Mouse (Mus musculus): ENCODE measurements around the gene Ism1. TPM values are rescaled to one million over a fixed set of nuclear protein-coding genes. Genes with fewer than 3 reads are reported as not detected.
A peak's percentile ranks its signal among the peaks of the same experiment; 100 is the strongest.

Ism1 gene
- total RNA-seq, 2 experiments from 2014 or later, result 4.4 to 6.2 TPM

DNA sequence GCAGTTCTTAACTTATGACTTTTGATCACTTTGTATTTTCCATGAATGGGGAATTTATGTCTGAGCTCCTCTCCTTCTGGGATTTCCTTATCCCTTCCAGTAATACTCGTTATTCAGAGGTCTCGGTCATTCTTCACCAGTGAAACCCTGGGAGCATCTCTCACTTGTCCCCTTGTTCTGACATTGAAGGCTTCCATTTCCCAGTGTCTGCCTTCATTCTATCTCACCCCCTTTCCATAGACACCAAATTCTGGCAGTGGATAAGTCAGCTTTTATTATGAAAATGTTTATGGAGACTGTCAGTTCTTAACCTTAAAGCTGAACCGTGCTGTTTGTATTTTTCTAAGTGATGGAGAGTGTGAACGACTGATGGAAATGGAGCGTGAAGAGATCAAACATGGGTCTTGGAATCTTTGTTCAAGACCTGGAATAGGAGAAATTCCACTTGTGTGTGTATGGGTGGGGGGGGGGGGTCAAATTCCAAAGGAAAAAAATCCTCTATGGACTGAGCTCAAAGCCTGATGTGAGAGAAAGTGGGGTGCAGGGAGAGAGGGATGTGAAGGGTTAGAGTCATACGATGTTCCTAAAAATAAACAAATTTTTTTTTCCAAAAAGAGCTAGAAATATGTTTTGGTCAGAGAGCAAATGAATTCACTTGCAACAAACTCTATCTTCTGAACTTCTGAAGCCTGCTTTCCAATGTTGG is 30.4 kb downstream of the Ism1 start:
- DNase-seq (ENCODE audit: extremely low spot score in 1 of 2, low spot score in 2 of 2), result no peak

DNA sequence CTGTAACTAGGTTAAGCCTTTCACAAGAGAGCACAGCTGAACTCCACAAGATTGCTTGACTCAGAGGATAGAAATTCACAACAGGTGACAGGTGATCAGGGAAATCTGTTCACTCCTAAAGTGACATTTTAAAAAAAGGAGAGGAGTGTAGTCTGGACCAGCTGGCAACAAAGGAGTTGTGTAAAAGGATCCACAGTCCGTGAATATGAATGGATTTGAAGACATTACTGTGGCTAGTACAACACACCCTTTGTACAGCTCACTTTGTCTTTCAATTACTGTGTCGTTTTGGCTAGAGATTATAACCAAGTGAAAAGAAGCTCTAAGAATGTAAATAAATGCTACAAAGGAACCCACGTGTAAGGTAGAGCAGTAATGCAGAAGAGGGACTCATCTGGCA is 33.7 kb downstream of the Ism1 start:
- no peak for DNase-seq (ENCODE audit: extremely low spot score in 1 of 2, low spot score in 2 of 2)
- intact Hi-C loops (cut with DNase I), result no loop called here

More for the DNA sequence above, 30.4 kb downstream of the Ism1 start:
- intact Hi-C loops (cut with DNase I), result no loop called here

DNA sequence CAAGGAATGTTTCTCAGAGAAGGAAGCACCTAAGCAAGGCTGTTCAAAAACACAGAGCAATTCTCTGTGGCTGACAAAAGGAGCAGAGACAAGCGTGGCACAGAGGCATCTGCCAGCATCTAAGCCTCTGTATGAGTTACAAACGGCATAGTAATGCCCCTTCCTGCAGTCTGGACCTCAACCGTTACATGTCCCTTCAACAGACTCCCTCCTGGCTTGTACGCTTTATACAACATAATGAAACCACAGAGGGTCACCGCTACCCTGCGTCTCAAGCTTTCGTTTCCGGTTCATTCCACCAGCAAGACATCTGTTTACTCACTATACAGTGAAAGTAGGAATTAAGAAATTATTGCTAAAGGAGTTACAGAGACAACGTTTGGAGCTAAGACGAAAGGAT is 34.1 kb downstream of the Ism1 start:
- DNase-seq (ENCODE audit: extremely low spot score in 1 of 2, low spot score in 2 of 2), result no peak
- intact Hi-C loops (cut with DNase I), result no loop called here

DNA sequence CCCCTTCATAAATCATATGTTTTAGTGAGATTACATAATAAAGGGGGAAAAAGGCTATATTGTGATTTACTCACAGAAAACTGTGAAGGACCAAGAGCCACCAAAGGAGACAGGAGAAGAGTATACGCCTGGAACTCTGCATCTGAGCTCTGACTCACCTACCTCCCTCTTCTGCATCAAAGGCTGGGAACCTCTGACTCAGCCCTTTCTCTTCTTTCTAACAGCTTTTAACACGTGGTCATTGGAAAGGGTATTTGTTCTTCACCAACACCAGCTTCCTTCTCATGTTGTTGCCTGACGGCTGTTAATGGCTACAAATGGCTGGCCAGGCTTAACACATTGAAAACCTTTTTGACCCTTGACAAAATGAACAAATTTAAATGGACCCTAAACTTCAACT is 36.2 kb downstream of the Ism1 start:
- DNase-seq (ENCODE audit: extremely low spot score in 1 of 2, low spot score in 2 of 2), result no peak
- intact Hi-C loops (cut with DNase I), result no loop called here

DNA sequence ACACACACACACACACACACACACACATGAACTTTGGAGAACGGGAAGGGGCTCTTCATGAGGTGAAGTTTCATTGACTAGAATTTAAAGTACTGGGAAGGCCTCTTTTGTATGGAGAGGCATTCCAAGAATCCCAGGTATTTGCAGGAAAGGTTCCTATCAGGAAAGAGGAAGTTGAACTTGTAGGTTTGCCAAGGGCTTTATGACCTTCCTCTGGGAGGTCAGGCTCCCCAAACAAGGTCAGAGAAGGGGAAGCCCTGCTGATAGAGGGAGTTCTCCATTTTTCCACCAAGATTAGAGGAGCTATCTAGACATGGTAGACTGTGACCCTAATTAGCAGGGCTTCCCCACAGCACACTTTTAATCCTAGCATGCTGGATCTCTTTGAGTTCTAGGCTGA is 39.8 kb downstream of the Ism1 start:
- intact Hi-C loops (cut with DNase I), result no loop called here
- no peak for DNase-seq (ENCODE audit: extremely low spot score in 1 of 2, low spot score in 2 of 2)

DNA sequence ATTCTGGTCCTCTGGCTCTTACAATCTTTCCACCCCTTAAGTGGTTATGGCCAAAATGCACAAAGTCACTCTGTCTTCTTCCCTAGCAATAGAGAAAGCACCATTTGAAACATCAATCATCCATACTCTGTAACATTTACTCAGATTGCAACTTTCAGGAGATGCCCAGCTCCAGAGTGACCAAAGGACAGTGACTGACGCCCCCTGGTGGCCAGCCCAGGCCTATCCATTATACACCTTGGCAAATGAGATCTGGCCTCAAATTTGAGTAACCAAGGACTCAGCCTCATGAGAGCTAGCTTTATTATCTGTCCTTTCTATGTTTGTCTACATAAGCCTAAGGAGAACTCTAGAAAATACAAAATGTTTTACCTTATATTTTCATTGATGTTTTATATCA is 44.7 kb downstream of the Ism1 start:
- intact Hi-C loops (cut with DNase I), result loop anchor here (5.0 kb wide), 1 partner anchor 130 kb away; no protein-coding TSS in a partner anchor
- peak; percentile 13 to 68 for DNase-seq (ENCODE audit: extremely low spot score in 1 of 2, low spot score in 2 of 2)

DNA sequence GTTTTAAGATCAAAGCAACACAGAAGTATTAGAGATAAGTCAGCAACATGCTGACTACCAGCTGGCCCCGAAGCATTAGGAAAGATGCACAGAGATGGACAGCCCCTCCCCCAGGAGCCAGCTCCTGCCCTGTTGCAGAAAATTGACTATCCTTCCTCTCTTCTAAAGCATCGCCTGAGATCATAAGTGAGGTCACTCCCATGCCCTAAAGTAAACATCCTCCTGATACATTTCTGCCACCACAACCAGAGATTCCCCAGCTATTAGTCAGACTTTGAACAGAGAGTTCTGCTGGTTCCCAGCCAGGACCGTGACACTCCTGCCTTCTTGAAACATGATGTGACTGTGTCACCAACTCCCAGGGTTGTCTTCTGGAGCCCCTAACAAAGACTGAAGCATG is 45.3 kb downstream of the Ism1 start:
- DNase-seq (ENCODE audit: extremely low spot score in 1 of 2, low spot score in 2 of 2), result peak in 1 of 2 experiments; percentile 36
- intact Hi-C loops (cut with DNase I), result loop anchor here (5.0 kb wide), 1 partner anchor 131 kb away; no protein-coding TSS in a partner anchor

DNA sequence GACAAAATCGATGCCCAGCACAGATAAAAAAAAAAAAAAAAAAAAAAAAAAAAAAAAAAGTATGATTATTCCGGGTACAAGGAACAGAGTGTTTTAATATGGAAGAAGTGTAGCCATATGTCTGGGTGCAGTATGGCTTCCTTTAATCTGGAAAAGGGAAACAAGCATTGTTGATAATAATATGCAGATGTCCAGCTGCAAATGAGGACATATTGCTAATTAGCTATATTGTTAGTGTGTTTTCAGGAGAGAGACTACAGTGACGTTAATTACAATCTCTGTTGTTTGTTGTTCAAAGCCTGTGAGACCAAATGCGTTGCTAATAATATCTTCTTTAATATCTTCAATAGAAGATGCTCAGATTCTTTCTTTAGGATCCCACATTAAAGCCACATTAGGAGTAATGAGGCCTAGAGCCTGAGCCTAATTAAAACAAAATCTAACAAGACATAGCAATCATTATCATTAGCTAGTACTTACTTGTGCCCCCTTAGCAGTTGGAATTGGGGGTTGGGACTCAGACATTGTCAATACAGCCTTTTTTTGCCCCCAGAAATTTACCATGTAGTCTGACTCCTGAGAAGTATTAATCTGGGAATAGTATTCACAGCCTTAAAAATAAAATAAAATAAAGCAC is 46.3 kb downstream of the Ism1 start:
- intact Hi-C loops (cut with DNase I), result loop anchor here (5.0 kb wide), 1 partner anchor 132 kb away; no protein-coding TSS in a partner anchor
- no peak for DNase-seq (ENCODE audit: extremely low spot score in 1 of 2, low spot score in 2 of 2)

DNA sequence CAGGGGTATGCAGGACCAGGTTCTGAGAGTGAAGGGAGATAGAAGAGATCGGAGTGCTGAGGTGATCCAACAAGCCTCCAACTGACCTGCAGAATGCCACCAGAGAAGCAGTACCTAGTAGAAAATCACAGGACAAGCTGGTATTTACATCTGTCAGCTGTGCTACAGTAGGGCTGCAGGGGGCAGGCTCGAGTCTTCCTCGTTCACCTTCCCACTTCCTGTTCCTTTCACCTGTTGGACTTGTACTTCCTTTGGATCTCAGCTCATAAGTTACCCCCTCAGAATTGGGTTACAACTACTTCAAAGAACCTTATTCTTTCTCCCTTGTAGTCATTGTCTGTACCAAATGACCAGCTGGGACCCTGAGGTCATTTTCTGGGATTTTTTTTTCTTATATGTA is 47.4 kb downstream of the Ism1 start:
- intact Hi-C loops (cut with DNase I), result no loop called here
- no peak for DNase-seq (ENCODE audit: extremely low spot score in 1 of 2, low spot score in 2 of 2)

DNA sequence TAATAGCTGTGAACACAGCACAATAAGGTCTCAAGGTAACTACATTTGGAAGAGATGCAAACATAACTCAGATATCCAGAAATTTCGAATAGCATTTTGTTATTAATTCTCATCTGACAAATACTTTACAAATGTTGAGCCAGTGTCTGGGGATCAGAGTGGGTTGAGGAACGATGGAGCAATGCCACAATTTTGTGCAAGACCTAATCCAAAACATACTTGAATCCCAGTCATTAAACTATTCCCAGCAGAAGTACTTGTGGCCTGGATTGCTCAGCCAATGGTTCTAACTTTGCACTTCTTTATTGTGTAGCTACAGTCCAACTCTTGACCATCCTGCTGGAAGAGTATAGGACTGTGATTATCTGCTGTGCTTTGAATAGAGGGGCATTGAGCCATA is 50.1 kb downstream of the Ism1 start:
- intact Hi-C loops (cut with DNase I), result no loop called here
- DNase-seq (ENCODE audit: extremely low spot score in 1 of 2, low spot score in 2 of 2), result no peak

DNA sequence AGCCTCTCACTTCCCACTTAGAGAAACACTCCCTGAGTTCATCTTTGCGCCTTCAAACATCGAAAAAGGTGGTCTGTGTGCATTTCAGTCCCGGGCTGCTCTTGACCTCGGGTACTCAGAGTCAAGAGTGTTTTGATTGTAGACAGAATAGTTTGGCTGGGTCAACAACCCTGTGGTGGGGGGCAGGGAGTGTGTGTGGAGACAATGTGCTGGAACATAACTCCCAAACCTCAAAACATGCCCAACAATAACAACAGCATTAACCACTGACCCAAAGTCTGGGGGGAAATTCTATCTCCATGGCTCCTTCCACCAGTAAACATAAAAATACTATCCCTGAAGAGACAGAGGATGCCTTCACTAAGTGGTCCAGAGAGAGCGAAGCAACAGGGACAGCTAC is 51.4 kb downstream of the Ism1 start:
- intact Hi-C loops (cut with DNase I), result no loop called here

DNA sequence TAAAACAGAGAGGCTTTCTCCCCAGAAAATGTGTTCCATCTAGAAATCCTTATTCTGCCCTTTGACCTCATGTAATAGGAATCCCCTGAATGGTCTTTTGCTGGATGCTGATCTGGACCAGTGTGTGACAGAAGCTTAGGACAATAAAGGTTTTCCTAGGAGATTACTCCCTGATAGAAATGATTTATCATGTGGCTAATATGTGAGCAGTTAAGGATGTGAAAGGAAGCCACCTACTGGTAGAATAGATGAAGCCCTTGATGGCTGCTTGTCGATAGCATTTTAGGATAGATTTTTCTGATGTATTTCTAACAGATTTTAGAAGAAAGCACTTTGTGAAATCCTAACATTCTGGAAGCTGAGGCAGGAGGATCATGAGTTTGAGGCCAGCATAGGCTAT is 64.4 kb downstream of the Ism1 start:
- intact Hi-C loops (cut with DNase I), result loop anchor here (5.0 kb wide), 1 partner anchor 150 kb away; no protein-coding TSS in a partner anchor
- DNase-seq (ENCODE audit: extremely low spot score in 1 of 2, low spot score in 2 of 2), result no peak

More for the DNA sequence above, 51.4 kb downstream of the Ism1 start:
- no peak for DNase-seq (ENCODE audit: extremely low spot score in 1 of 2, low spot score in 2 of 2)

DNA sequence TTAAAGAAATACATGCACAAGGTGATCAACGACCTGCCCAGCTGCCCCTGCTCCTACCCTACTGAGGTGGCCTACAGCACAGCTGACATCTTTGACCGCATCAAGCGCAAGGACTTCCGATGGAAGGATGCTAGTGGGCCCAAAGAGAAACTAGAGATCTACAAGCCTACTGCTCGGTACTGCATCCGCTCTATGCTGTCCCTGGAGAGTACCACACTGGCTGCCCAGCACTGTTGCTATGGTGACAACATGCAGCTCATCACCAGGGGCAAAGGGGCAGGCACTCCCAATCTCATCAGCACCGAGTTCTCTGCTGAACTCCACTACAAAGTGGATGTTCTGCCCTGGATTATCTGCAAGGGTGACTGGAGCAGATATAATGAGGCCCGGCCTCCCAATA is 79.0 kb downstream of the Ism1 start:
- no peak for DNase-seq (ENCODE audit: extremely low spot score in 1 of 2, low spot score in 2 of 2)
- intact Hi-C loops (cut with DNase I), result no loop called here

DNA sequence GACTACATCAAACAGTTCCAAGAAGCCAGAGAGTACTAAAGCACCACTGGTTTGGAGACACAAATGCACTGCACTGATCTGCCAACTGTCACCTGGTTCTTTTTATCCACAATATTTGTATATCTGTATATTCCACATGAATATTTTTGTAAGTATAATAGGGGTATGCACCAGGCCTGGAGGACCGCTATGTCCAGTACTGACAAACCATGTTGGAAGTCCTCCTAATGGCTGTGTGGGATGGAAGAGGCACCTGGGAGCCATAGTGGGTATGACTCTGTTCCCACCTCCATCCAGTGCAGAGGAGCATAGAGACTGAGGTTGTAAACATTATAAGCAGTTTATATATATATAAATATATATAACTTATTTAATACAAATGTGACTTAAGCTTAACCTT is 79.5 kb downstream of the Ism1 start:
- no peak for DNase-seq (ENCODE audit: extremely low spot score in 1 of 2, low spot score in 2 of 2)

DNA sequence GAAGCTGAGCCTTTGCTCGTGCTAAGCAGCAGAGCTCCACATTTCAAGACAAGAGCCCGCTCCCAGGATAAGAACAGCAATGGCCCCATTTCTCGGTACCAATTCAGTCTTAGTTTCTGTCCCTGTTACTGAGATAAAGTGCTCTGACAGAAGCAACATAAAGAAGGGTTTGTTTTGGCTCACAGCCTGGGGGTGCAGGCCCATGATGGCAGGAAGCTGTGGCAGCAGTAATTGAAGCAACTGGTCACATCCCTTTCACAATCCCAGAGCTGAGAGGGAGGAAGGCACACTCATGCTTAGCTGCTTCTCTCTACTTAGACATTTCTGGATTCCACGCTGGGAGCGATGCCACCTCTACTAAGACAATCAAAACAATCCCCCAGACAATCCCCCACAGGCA is 86.4 kb downstream of the Ism1 start:
- intact Hi-C loops (cut with DNase I), result no loop called here
- no peak for DNase-seq (ENCODE audit: extremely low spot score in 1 of 2, low spot score in 2 of 2)

More for the DNA sequence above, 79.5 kb downstream of the Ism1 start:
- intact Hi-C loops (cut with DNase I), result no loop called here

DNA sequence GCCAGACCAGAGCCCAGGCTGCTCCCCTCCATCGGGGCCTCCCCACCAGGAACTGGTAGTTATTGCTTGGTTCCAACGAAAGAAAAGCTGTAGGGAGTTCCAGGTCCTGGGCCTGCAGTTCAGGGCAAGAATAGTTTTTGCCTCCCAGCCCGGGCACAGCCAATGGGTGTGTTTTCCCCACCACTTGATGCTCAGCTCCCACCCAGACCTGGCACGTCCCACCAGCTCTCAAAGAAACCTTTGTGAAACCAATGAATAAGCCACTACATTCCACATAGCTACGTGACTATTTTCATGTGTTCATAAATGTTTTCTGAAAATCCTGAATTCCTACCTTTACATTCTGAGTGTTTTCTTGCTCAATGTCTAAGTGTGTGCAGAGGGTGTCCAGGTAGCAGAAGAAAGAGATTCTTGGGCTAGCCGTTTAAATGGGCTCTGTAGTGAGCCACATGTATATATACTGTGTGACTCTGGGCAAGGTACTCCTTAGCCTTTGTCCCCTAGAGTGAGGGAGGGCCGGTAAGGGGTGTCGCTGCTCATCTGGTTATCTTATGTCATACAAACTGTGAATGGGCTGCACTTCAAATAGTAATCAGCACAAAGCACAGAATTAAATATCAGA is 97.1 kb downstream of the Ism1 start:
- intact Hi-C loops (cut with DNase I), result no loop called here

DNA sequence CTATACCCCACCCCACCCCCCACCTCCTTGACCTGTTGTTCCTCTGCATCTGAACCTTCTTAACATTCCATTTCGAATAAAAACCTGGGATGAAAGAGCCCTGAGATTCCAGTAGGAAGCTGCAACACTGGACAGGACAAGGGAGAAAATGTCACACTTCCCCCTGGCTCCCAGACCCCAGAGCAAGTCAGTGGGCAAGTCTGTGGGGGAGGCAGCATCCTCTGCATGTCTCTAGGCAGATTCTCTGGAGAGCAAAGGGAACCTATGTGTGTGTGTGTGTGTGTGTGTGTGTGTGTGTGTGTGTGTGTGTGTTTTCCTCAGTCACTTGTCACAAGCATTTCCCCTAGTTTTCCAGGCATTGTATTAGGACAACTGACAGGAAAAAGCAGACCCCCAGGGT is 98.7 kb downstream of the Ism1 start:
- intact Hi-C loops (cut with DNase I), result no loop called here
- DNase-seq (ENCODE audit: extremely low spot score in 1 of 2, low spot score in 2 of 2), result no peak

More for the DNA sequence above, 97.1 kb downstream of the Ism1 start:
- no peak for DNase-seq (ENCODE audit: extremely low spot score in 1 of 2, low spot score in 2 of 2)

DNA sequence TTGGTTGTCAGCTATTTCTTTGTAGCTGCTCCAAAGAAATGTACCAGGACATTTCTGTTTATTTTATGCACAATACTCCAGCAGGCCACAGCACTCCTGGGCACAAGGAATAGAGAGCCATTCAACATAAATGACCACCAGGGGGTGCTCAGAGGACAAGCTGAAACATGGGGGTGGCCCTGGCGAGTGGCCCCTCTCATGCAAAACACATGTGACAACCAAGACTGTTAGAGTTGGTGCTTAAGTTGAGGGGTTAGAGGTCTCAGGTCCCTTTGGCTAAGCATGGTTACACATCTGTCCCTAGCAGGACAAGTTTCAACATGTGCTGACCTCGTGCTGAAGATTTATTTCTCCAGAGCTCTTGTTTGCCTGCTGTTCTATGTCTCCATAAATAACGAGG is 100.3 kb downstream of the Ism1 start:
- intact Hi-C loops (cut with DNase I), result no loop called here
- peak in 1 of 2 experiments; percentile 58 for DNase-seq (ENCODE audit: extremely low spot score in 1 of 2, low spot score in 2 of 2)

DNA sequence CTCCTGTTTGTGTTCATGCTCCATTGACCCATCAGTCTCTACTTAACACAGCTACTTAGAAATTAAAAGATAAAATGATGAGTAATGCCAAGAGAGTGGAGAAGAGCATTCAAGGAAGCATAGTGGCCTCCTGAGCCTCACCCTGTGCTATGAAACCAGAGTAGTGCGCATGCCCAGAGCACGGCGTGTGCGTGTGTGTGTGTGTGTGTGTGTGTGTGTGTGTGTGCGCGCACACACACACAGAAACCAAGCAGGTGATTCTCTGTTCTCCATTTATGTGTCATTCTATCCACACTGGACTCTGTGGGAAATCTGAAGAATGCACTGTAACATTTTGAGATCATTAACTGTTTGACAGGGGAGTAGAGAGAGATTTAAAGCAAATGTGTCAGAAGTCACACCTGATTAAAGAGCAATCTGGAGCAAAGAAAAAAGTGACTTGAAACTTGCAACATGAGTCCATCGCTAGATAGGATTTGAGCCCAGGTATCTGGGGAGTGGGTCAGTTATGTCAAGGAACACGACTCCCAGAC is 105.4 kb downstream of the Ism1 start:
- DNase-seq (ENCODE audit: extremely low spot score in 1 of 2, low spot score in 2 of 2), result no peak
- intact Hi-C loops (cut with DNase I), result no loop called here

DNA sequence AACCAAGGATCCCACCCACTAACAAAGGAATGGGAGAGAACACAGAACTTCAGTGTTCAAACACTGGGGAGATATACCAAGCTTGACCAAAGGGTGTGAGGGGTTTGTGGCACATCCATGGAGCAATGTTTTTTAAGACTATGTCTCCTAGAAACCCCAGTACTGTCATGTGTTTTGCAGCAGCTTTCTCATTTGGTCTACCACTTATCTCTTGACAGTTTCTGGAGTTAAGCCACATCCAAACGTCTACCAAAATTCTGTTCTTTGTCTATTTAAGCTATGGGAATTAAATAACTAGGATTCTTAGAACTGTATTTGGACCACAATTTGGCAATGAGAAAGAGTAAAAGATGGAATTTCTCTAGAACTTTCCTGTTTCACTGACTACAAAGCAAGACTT is 106.5 kb downstream of the Ism1 start:
- peak in 1 of 2 experiments; percentile 9 for DNase-seq (ENCODE audit: extremely low spot score in 1 of 2, low spot score in 2 of 2)
- intact Hi-C loops (cut with DNase I), result no loop called here

Measured in left cerebral cortex, postnatal 10 days (tissue).